Mouse (Mus musculus): Measurements from ENCODE around the gene Spen.
A peak's percentile ranks its signal among the peaks of the same experiment; 100 is the strongest.

The Spen gene

GRCm38 (mm10) chr4:141530979-141531378 lies 7.4 kb downstream of the Spen start:
- no peak for DNase-seq (ENCODE audit: low spot score in 2 of 2)

GRCm38 (mm10) chr4:141528938-141529337 lies 9.5 kb downstream of the Spen start:
- DNase-seq (ENCODE audit: low spot score in 2 of 2), result no peak

GRCm38 (mm10) chr4:141526936-141527650 lies 11.3 kb downstream of the Spen start:
- no peak for DNase-seq (ENCODE audit: low spot score in 2 of 2)

DNA sequence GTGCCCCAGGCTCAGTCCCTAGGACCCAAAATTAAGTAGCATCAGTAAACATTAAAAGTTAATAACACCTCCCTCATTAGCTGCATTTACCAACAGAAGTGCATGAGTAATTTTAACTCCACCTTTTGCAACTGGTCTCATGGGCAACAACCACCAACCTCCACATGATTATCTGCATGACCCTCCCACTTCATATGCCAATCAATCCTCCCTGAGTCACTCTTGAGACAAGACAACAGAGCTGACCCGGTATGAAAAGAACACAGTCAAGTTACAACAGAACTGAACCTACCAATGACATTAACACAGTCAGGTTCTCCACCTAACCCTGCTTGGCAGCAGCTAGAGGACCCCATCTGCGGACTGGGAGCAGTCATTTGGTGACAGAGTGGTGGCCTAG lies 12.5 kb downstream of the Spen start:
- no peak for DNase-seq (ENCODE audit: low spot score in 2 of 2)

- no peak for DNase-seq (ENCODE audit: low spot score in 2 of 2)
These were observed 13.7 kb downstream of the Spen start for GRCm38 (mm10) chr4:141524658-141525057.

- DNase-seq (ENCODE audit: low spot score in 2 of 2), result no peak
These were observed 15.3 kb downstream of the Spen start for GRCm38 (mm10) chr4:141523128-141523527.

DNA sequence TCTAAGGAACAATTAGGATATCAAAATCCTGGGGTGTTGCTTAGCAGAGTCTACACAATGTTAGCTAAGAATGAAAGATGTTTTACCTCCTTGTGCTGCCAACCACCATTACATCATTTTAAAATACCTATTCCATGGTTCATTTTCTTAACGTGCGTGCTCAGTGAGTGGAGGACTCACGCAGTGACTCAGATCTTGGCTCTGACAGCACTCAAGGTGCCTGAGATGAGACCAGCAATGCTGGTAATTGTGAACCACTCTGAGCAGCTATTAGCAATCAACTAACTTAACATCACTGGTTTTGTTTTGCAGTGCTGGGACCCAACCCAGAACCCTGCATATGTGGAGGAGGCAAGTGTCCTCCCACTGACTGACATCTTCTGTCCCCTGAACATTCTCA lies 20.0 kb downstream of the Spen start:
- no peak for DNase-seq (ENCODE audit: low spot score in 2 of 2)

DNA sequence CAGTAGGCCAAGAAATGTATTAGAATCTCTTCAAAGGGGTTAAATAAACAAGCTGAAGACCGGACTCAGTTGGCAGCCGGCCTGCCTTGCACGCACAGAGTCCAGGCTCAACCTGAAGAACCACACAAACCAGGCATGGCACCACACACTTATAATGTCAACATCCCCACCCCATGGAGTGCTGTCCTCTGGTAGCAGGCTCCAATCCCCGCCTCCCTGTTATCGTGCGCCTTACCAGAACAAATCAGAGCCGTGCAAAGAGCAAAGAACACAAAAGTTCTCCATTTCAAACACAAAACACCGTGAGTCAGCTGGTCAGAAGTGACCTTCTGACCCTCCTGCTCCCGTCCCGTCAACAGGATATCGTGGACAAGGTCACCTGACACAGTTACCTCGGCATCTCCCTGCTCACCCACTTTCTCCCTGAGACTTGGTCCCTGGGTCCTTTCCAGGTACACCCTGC lies 24.2 kb downstream of the Spen start:
- DNase-seq (ENCODE audit: low spot score in 2 of 2), result no peak

GRCm38 (mm10) chr4:141512145-141512544 lies 26.3 kb downstream of the Spen start:
- DNase-seq (ENCODE audit: low spot score in 2 of 2), result no peak

- no peak for DNase-seq (ENCODE audit: low spot score in 2 of 2)
These were observed 27.9 kb downstream of the Spen start for GRCm38 (mm10) chr4:141510457-141510856.

GRCm38 (mm10) chr4:141506893-141507292 lies 31.5 kb downstream of the Spen start:
- DNase-seq (ENCODE audit: low spot score in 2 of 2), result peak in 1 of 2 experiments; percentile 41

GRCm38 (mm10) chr4:141506352-141506751 lies 32.0 kb downstream of the Spen start:
- DNase-seq (ENCODE audit: low spot score in 2 of 2), result peak; percentile 57 to 70

GRCm38 (mm10) chr4:141505810-141506209 lies 32.6 kb downstream of the Spen start:
- no peak for DNase-seq (ENCODE audit: low spot score in 2 of 2)

DNA sequence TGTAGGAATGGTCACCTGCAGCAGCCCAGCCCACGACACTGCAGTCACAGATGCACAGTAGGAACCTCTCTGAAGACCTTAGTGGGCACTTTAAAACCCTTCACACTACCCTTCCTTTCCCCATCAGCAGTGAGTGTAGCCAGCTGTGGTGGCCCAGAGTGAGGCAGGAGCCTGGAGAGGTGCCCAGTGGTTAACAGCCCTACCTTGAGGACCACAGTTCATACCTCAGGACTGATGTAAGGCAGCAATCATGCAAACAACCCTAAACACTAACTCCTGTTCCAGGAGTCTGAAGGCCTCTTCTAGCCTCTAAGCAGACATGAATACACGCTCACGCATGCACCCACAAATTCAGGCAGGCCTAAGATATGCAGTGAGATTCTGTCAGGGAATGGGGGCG lies 33.9 kb downstream of the Spen start:
- no peak for DNase-seq (ENCODE audit: low spot score in 2 of 2)

- no peak for DNase-seq (ENCODE audit: low spot score in 2 of 2)
These were observed 35.7 kb downstream of the Spen start for GRCm38 (mm10) chr4:141502723-141503122.

- no peak for DNase-seq (ENCODE audit: low spot score in 2 of 2)
These were observed 37.3 kb downstream of the Spen start for GRCm38 (mm10) chr4:141501058-141501457.

GRCm38 (mm10) chr4:141500637-141501036 lies 37.8 kb downstream of the Spen start:
- no peak for DNase-seq (ENCODE audit: low spot score in 2 of 2)

DNA sequence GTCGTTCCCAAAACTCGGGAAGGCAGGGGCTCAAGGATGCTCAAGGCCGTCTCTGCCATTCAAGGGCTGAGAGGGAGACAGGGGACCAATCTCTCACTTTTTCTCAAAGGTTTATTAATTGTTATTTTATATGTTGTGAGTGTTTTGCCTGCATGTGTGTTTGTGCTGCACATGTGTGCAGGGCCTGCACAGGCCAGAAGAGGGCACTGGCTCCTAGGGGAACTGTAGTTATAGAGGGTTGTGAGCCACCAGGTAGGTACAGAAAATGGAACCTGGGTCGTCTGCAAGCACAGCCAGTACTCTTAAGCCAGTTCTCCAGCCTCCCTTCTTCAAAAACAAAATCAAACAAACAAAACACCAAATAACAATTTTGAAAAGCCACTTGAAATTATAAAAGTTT lies 49.7 kb downstream of the Spen start:
- DNase-seq (ENCODE audit: low spot score in 2 of 2), result no peak

DNA sequence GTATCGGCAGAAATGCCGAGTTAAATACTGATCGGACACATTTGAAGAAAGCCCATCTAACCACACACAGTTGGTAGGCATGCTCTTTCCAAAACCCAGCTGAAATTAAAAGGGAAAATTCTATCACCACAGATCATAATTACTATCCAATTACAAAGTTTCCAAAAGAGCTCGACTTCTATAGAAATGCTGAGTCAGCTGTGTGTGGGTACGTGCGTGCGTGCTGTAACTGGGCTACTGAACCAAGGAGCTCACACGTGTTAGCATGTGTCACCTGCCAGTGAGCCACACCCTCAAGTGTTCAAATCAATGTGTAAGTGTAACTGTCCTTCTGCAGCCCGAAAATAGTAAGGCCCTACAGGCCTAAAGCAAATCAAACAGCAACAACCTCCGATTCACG lies 50.8 kb downstream of the Spen start:
- DNase-seq (ENCODE audit: low spot score in 2 of 2), result no peak

GRCm38 (mm10) chr4:141484071-141484470 lies 54.3 kb downstream of the Spen start:
- DNase-seq (ENCODE audit: low spot score in 2 of 2), result no peak

GRCm38 (mm10) chr4:141479411-141479810 lies 59.0 kb downstream of the Spen start:
- DNase-seq (ENCODE audit: low spot score in 2 of 2), result no peak

GRCm38 (mm10) chr4:141478794-141479193 lies 59.6 kb downstream of the Spen start:
- DNase-seq (ENCODE audit: low spot score in 2 of 2), result no peak

DNA sequence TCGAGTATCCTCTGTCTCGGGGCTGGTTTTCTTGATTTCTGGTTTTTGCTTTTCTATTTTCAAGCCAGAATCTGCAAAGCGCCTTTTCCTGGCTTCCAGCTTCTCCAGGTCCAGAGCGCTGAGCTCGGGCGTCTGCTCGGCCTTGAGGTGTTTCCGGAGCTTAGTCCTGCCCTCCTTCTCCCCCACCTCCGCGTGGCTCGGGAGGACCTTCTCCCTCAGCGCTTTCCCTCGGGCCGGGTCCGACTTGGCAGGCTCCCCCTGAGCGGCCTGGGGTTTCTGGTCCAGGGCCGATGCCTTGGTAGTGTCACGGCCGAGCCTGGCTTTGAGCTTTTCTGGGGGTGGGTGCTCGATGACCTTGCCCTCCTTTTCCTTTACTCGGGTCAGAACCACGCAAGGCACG lies 60.2 kb downstream of the Spen start:
- peak in 1 of 2 experiments; percentile 53 for DNase-seq (ENCODE audit: low spot score in 2 of 2)

DNA sequence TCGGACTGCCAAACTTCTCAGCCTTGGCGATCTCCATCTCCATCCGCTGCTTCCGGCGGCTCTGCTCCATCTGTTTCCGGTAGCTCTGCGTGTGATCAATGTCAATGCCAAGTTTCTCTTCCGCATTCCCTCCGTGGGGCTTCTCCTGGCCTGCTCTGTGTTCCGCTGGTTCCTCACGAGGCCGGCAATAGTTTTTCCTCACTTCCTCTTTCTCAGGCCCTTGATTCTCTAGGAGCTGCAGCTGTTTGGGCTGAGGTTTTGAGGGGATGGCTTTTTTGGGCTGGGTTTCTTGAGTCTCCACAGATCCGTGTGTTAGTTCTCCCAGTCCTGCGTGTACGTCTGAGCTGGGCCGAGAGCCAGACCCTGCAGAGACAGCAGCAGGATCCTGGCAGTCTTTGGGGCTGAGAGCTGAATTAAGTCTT lies 60.7 kb downstream of the Spen start:
- peak in 1 of 2 experiments; percentile 89 for DNase-seq (ENCODE audit: low spot score in 2 of 2)
